Mouse (Mus musculus) brain, embryonic 14.5 days (tissue): ENCODE results near the gene Pgbd5.

Source experiments
- CTCF ChIP-seq: fragments of 200-500 bp; IDR thresholded peaks from 2 replicates; pipeline ENCODE4 v1.5.1; 2012; ENCODE audit warnings: inconsistent platforms, mild to moderate bottlenecking, moderate library complexity, borderline replicate concordance; ENCODE audit not compliant: insufficient read depth, insufficient read length; ENCODE audit errors: extremely low read depth
- POLR2A ChIP-seq: fragments of 200-500 bp; IDR thresholded peaks from 2 replicates; pipeline ENCODE4 v1.6.1; 2012; ENCODE audit warnings: mild to moderate bottlenecking, inconsistent platforms, borderline replicate concordance; ENCODE audit not compliant: poor library complexity, insufficient read depth, insufficient read length, severe bottlenecking; ENCODE audit errors: extremely low read depth

GRCm38 (mm10) chr8:124394951-124395350 is 44.5 kb downstream of the Pgbd5 start:
- TF ChIP-seq CTCF (no peak), POLR2A (no peak)
